Mouse (Mus musculus) heart, postnatal 0 days (tissue): ENCODE measurements around the gene Ank2. TPM values are rescaled to one million over a fixed set of nuclear protein-coding genes. Genes with fewer than 3 reads are reported as not detected.

Experiments
- ATAC-seq: fragments of 200-750 bp; cut with Nextera tagmentation; 2 replicates; pipeline ENCODE4 v1.8.0; 2017; ENCODE audit warnings: low read depth, moderate number of reproducible peaks, moderate library complexity; ENCODE audit not compliant: insufficient read depth
- DNase-seq: peaks from one replicate; pipeline ENCODE4 v3.0.0-alpha.2; 2016; ENCODE audit warnings: low spot score
- H3K27ac ChIP-seq: fragments of 300-500 bp; sonication (generic); 2 replicates; pipeline ENCODE4 v1.5.1; 2014; ENCODE audit warnings: low read depth, mild to moderate bottlenecking
- H3K27me3 ChIP-seq: fragments of 300-500 bp; sonication (generic); 2 replicates; pipeline ENCODE4 v1.6.1; 2014; ENCODE audit warnings: low read length, mixed read lengths; ENCODE audit not compliant: control insufficient read depth, insufficient read depth
- H3K36me3 ChIP-seq: fragments of 300-500 bp; sonication (generic); replicated peaks from 2 replicates; pipeline ENCODE4 v1.6.1; 2014; ENCODE audit warnings: low read length, mixed read lengths; ENCODE audit not compliant: control insufficient read depth, insufficient read depth
- H3K4me1 ChIP-seq: fragments of 300-500 bp; sonication (generic); 2 replicates; pipeline ENCODE4 v1.6.1; 2014; ENCODE audit warnings: antibody characterized with exemption; ENCODE audit not compliant: control insufficient read depth, insufficient read depth
- H3K4me2 ChIP-seq: fragments of 300-500 bp; sonication (generic); 2 replicates; pipeline ENCODE4 v1.6.1; 2014; ENCODE audit warnings: low read depth, mild to moderate bottlenecking, low read length, moderate library complexity
- H3K4me3 ChIP-seq: fragments of 300-500 bp; sonication (generic); 2 replicates; pipeline ENCODE4 v1.5.1; 2014; ENCODE audit warnings: low read depth, low read length
- H3K9ac ChIP-seq: fragments of 300-500 bp; sonication (generic); replicated peaks from 2 replicates; pipeline ENCODE4 v1.6.1; 2014; ENCODE audit warnings: low read depth, low read length, mixed read lengths
- H3K9me3 ChIP-seq: fragments of 300-500 bp; sonication (generic); replicated peaks from 2 replicates; pipeline ENCODE4 v1.6.1; 2016; ENCODE audit warnings: low read length; ENCODE audit not compliant: control insufficient read depth
- CTCF ChIP-seq: IDR thresholded peaks from 2 replicates; pipeline ENCODE4 v1.5.1; 2016; ENCODE audit warnings: antibody characterized with exemption, control low read depth, low read depth
- EP300 ChIP-seq: IDR thresholded peaks from 2 replicates; pipeline ENCODE4 v1.6.1; 2016; ENCODE audit warnings: antibody characterized with exemption, low read depth
- WGBS: fragments of 180-500 bp; shearing (Covaris S2); extraction: QIAGEN DNeasy Blood & Tissue Kit; methylation state at CpG from one replicate; pipeline ENCODE4 v1.1.7; 2014; 5-methylcytosine and 5-hydroxymethylcytosine counted together
- polyA plus RNA-seq: library from polyadenylated mRNA; unstranded; fragments of >200 nt; fragmentation: Nextera tagmentation; extraction: Ambion mirVana; gene quantifications from 2 replicates; pipeline ENCODE4 v1.2.1, GENCODE M21; 2015
- total RNA-seq: library from RNA; depleted of rRNA; stranded (reverse); fragments of >200 nt; gene quantifications from 2 replicates; pipeline ENCODE4 v1.2.3, GENCODE M21; 2014; ENCODE audit warnings: low replicate concordance

Gene Ank2
- total and polyA plus RNA-seq, 2 experiments from 2014 or later = 45.1 to 138 TPM

GRCm38 (mm10) chr3:127225167-127225798, 273.9 kb downstream of the Ank2 start:
- Histone ChIP-seq H3K4me2 (peak overlapping the region; percentile 62), H3K9me3 (no peaks in the 10 kb centered on the region), H3K4me3 (peak overlapping the region; percentile 31), H3K9ac (no peak overlapping the region), H3K27ac (no peak overlapping the region), H3K36me3 (no peaks in the 10 kb centered on the region), H3K4me1 (peaks cover 8% of the 10 kb centered on the region), H3K27me3 (no peaks in the 10 kb centered on the region)
- DNase-seq = no peak
- ATAC-seq = no peak
- TF ChIP-seq CTCF (no peak), EP300 (no peak)
- WGBS = 20% methylated on average over 16 of the region's 16 CpGs

GRCm38 (mm10) chr3:127224315-127225166, 274.6 kb downstream of the Ank2 start:
- DNase-seq (no peak), ATAC-seq (no peak)
- H3K27me3 ChIP-seq = no peaks in the 10 kb centered on the region
- H3K36me3 ChIP-seq = no peaks in the 10 kb centered on the region
- no peak for TF ChIP-seq CTCF
- no peak for TF ChIP-seq EP300
- H3K4me3 ChIP-seq = no peak overlapping the region
- no peak overlapping the region for H3K4me2 ChIP-seq
- no peak overlapping the region for H3K27ac ChIP-seq
- peaks cover 8% of the 10 kb centered on the region for H3K4me1 ChIP-seq
- no peaks in the 10 kb centered on the region for H3K9me3 ChIP-seq
- WGBS = 70% methylated on average over 13 of the region's 13 CpGs
- no peak overlapping the region for H3K9ac ChIP-seq

GRCm38 (mm10) chr3:127222086-127222485, 277.1 kb downstream of the Ank2 start:
- H3K36me3 ChIP-seq = no peaks in the 10 kb centered on the region
- ATAC-seq (no peak), DNase-seq (no peak)
- H3K27me3 ChIP-seq = no peaks in the 10 kb centered on the region
- H3K4me2 ChIP-seq = no peak overlapping the region
- H3K9ac ChIP-seq = no peak overlapping the region
- 72% methylated on average over 2 of the region's 2 CpGs for WGBS
- H3K4me1 ChIP-seq = peaks cover 8% of the 10 kb centered on the region
- H3K4me3 ChIP-seq = no peak overlapping the region
- TF ChIP-seq CTCF (no peak), EP300 (no peak)
- no peak overlapping the region for H3K27ac ChIP-seq
- H3K9me3 ChIP-seq = no peaks in the 10 kb centered on the region

- H3K4me1 ChIP-seq = peaks cover 4% of the 10 kb centered on the region
- no peak overlapping the region for H3K9ac ChIP-seq
- no peaks in the 10 kb centered on the region for H3K36me3 ChIP-seq
- WGBS = 75% methylated on average over 9 of the region's 9 CpGs
- H3K27ac ChIP-seq = no peak overlapping the region
- DNase-seq (no peak), ATAC-seq (no peak)
- no peak overlapping the region for H3K4me3 ChIP-seq
- no peak for TF ChIP-seq EP300
- TF ChIP-seq CTCF = no peak
- no peaks in the 10 kb centered on the region for H3K27me3 ChIP-seq
- no peak overlapping the region for H3K4me2 ChIP-seq
- no peaks in the 10 kb centered on the region for H3K9me3 ChIP-seq
These were observed 278.3 kb downstream of the Ank2 start for GRCm38 (mm10) chr3:127220859-127221258.

GRCm38 (mm10) chr3:127213534-127213933, 285.6 kb downstream of the Ank2 start:
- no peak overlapping the region for H3K27ac ChIP-seq
- WGBS = 72% methylated on average over 5 of the region's 5 CpGs
- H3K9me3 ChIP-seq = no peaks in the 10 kb centered on the region
- DNase-seq (no peak), ATAC-seq (no peak)
- H3K9ac ChIP-seq = no peak overlapping the region
- no peaks in the 10 kb centered on the region for H3K36me3 ChIP-seq
- TF ChIP-seq CTCF = no peak
- no peak for TF ChIP-seq EP300
- no peaks in the 10 kb centered on the region for H3K4me1 ChIP-seq
- H3K4me3 ChIP-seq = no peak overlapping the region
- H3K4me2 ChIP-seq = no peak overlapping the region
- H3K27me3 ChIP-seq = no peaks in the 10 kb centered on the region
